ENCODE assay signal across 18 mouse cellular contexts in genomic region chr2:118701161-118701560, GRCm38 (mm10). TPM values are rescaled to one million over a fixed set of nuclear protein-coding genes. Genes with fewer than 3 reads are reported as not detected.
DNase-seq lines count a peak whose midpoint lies in the region; ATAC-seq and TF ChIP-seq lines count a peak whose summit lies in the region.
"Had no signal": no experiment of that assay in that cellular context is flagged by ENCODE, and none has a peak within 500 bp of the region (broad histone marks: within the 10 kb centered on the region; RNA-seq: fewer than 3 reads in every experiment).

No protein-coding gene starts in this region.

- no peak overlapping the region for H3K4me3 ChIP-seq in heart, embryonic 14.5 days (ENCODE audit: control insufficient read depth in 1 of 2, insufficient read depth in 1 of 2, low read depth in 1 of 2, low read length in 2 of 2)
- no peak overlapping the region for H3K4me3 ChIP-seq in midbrain, embryonic 11.5 days (ENCODE audit: low read depth, low read length)
- H3K4me3 ChIP-seq in midbrain, embryonic 15.5 days: no peak overlapping the region
- peak overlapping the region; percentile 34; the same call in 1 of the 2 replicates for H3K4me3 ChIP-seq in limb, embryonic 13.5 days
- H3K4me3 ChIP-seq in olfactory bulb, adult 2 months (ENCODE audit: insufficient read depth, low read depth, low read length): peak overlapping the region; percentile 29

- ATAC-seq in heart, embryonic 14.5 days (ENCODE audit: insufficient number of reproducible peaks, insufficient read depth, low FRiP score, low read depth): no peak
- ATAC-seq in midbrain, embryonic 11.5 days (ENCODE audit: low FRiP score): no peak
- ATAC-seq in midbrain, embryonic 15.5 days (replicated peaks): no peak
- ATAC-seq in limb, embryonic 13.5 days (ENCODE audit: low FRiP score, low read depth): no peak
- no peak for ATAC-seq in erythroblast, adult 5-6 weeks (replicated peaks; ENCODE audit: low FRiP score, poor library complexity, severe bottlenecking)
- ATAC-seq: CD4-positive, CD25-positive, alpha-beta regulatory T cell, adult 4 months had no signal

- no peaks in the 10 kb centered on the region for H3K9me3 ChIP-seq in heart, embryonic 14.5 days (ENCODE audit: control insufficient read depth, low read length)
- H3K9me3 ChIP-seq in midbrain, embryonic 11.5 days (ENCODE audit: control insufficient read depth, low read length): no peaks in the 10 kb centered on the region
- H3K9me3 ChIP-seq in midbrain, embryonic 15.5 days: no peaks in the 10 kb centered on the region
- no peaks in the 10 kb centered on the region for H3K9me3 ChIP-seq in limb, embryonic 13.5 days
- H3K9me3 ChIP-seq: embryonic facial prominence, embryonic 15.5 days had no signal

- no peak overlapping the region for H3K27ac ChIP-seq in heart, embryonic 14.5 days (replicated peaks in 1 of 2; ENCODE audit: control insufficient read depth in 1 of 2, insufficient read depth in 1 of 2, low read depth in 2 of 2, low read length in 2 of 2)
- no peak overlapping the region for H3K27ac ChIP-seq in midbrain, embryonic 11.5 days (ENCODE audit: low read depth, low read length)
- no peak overlapping the region for H3K27ac ChIP-seq in midbrain, embryonic 15.5 days
- H3K27ac ChIP-seq in limb, embryonic 13.5 days: no peak overlapping the region
- H3K27ac ChIP-seq in olfactory bulb, adult 2 months (ENCODE audit: insufficient read depth, low read depth, low read length): peak overlapping the region; percentile 74; the same call in 1 of the 2 replicates
- H3K27ac ChIP-seq: embryonic facial prominence, embryonic 15.5 days; liver, embryonic 14.5 days had no signal

- TF ChIP-seq POLR2A in olfactory bulb, adult 2 months (IDR thresholded peaks at IDR 0.05; ENCODE audit: insufficient read depth, low read depth, low read length): no peak

- no peak for TF ChIP-seq CTCF in olfactory bulb, adult 2 months (IDR thresholded peaks at IDR 0.05; ENCODE audit: insufficient read depth, low read depth, low read length)

- peaks cover 66% of the 10 kb centered on the region for H3K27me3 ChIP-seq in heart, embryonic 14.5 days (ENCODE audit: control insufficient read depth, insufficient read depth, low read length)
- H3K27me3 ChIP-seq in midbrain, embryonic 11.5 days (ENCODE audit: control insufficient read depth, insufficient read depth, low read length): peaks cover 86% of the 10 kb centered on the region
- H3K27me3 ChIP-seq in midbrain, embryonic 15.5 days (replicated peaks): peaks cover 90% of the 10 kb centered on the region
- H3K27me3 ChIP-seq in limb, embryonic 13.5 days: peaks cover 94% of the 10 kb centered on the region

- 13% methylated on average over 5 of the region's 5 CpGs for WGBS in heart, embryonic 14.5 days
- WGBS in midbrain, embryonic 11.5 days: 4% methylated on average over 5 of the region's 5 CpGs
- 4% methylated on average over 5 of the region's 5 CpGs for WGBS in midbrain, embryonic 15.5 days
- WGBS in limb, embryonic 13.5 days: 3% methylated on average over 5 of the region's 5 CpGs
- 24% methylated on average over 5 of the region's 5 CpGs for WGBS in olfactory bulb, adult 2 months

- no peak for DNase-seq in heart, adult 11 months
- DNase-seq in midbrain, embryonic 11.5 days (ENCODE audit: low spot score, missing footprints): peak; percentile 94
- DNase-seq: adrenal gland, postnatal 14 days; cerebellum, postnatal 25 days; kidney, postnatal 14 days; layer of hippocampus, adult 9-11 months; lung, postnatal 14 days; right cerebral cortex, postnatal 14 days had no signal

- no peaks in the 10 kb centered on the region for H3K36me3 ChIP-seq in heart, embryonic 14.5 days (ENCODE audit: control insufficient read depth, insufficient read depth, low read length)
- no peaks in the 10 kb centered on the region for H3K36me3 ChIP-seq in midbrain, embryonic 11.5 days (ENCODE audit: control insufficient read depth, insufficient read depth, low read length)
- no peaks in the 10 kb centered on the region for H3K36me3 ChIP-seq in midbrain, embryonic 15.5 days (replicated peaks)
- H3K36me3 ChIP-seq in limb, embryonic 13.5 days: no peaks in the 10 kb centered on the region
- H3K36me3 ChIP-seq: embryonic facial prominence, embryonic 15.5 days had no signal

- peaks cover 48 to 57% of the 10 kb centered on the region in 2 experiments for H3K4me1 ChIP-seq in heart, embryonic 14.5 days (ENCODE audit: control insufficient read depth in 2 of 2, insufficient read depth in 2 of 2, low read length in 2 of 2)
- peaks cover 18% of the 10 kb centered on the region for H3K4me1 ChIP-seq in midbrain, embryonic 11.5 days (ENCODE audit: control insufficient read depth, insufficient read depth, low read length)
- peaks cover 45% of the 10 kb centered on the region for H3K4me1 ChIP-seq in midbrain, embryonic 15.5 days
- H3K4me1 ChIP-seq in limb, embryonic 13.5 days: peaks cover 50% of the 10 kb centered on the region
- peaks cover 60% of the 10 kb centered on the region for H3K4me1 ChIP-seq in olfactory bulb, adult 2 months (ENCODE audit: control insufficient read depth, insufficient read depth, low read length)

- peak overlapping the region; percentile 61 for H3K4me2 ChIP-seq in heart, embryonic 14.5 days (ENCODE audit: low read length)
- no peak overlapping the region; the same call in 1 of the 2 replicates for H3K4me2 ChIP-seq in midbrain, embryonic 11.5 days
- H3K4me2 ChIP-seq in midbrain, embryonic 15.5 days: no peak overlapping the region
- H3K4me2 ChIP-seq in limb, embryonic 13.5 days (replicated peaks): peak overlapping the region; percentile 57; the same call in 1 of the 2 replicates

- H3K9ac ChIP-seq in heart, embryonic 14.5 days (ENCODE audit: low read length): no peak overlapping the region
- no peak overlapping the region for H3K9ac ChIP-seq in midbrain, embryonic 11.5 days (ENCODE audit: low read length)
- H3K9ac ChIP-seq in midbrain, embryonic 15.5 days: no peak overlapping the region
- H3K9ac ChIP-seq in limb, embryonic 13.5 days: no peak overlapping the region
- H3K9ac ChIP-seq: liver, embryonic 14.5 days had no signal

RNA-seq across cellular contexts. Expression of gene Ankrd63, which starts 2.6 kb away (rescaled TPM):
- polyA plus RNA-seq in heart, embryonic 14.5 days (2014; fragmentation: Nextera tagmentation; extraction: Ambion mirVana): 2.1 and 3.0 TPM in 2 replicates
- not detected in 2 replicates for polyA plus RNA-seq in midbrain, embryonic 11.5 days (2014; fragmentation: Nextera tagmentation; extraction: Ambion mirVana)
- polyA plus RNA-seq in midbrain, embryonic 15.5 days (2015; fragmentation: Nextera tagmentation; extraction: Ambion mirVana): not detected in 2 replicates
- 0.05 TPM in 1 of 2 replicates, not detected in the other for polyA plus RNA-seq in limb, embryonic 13.5 days (2015; fragmentation: Nextera tagmentation; extraction: Ambion mirVana)
- polyA plus RNA-seq in olfactory bulb, adult 2 months (2012; ENCODE audit: insufficient read depth, insufficient read length, low replicate concordance, missing spikeins): not detected in 2 replicates
- 0.19 TPM in 1 of 2 replicates, not detected in the other for total RNA-seq in erythroblast, adult 5-6 weeks (2015; ENCODE audit: low replicate concordance)
- total RNA-seq in erythroblast, adult 5-6 weeks (2017; ENCODE audit: low replicate concordance): 0.14 TPM in 1 of 2 replicates, not detected in the other
- polyA plus RNA-seq: CD4-positive, CD25-positive, alpha-beta regulatory T cell, adult 4 months; inflammation-experienced regulatory T-cells, adult 6 months; thymus, postnatal 0 days had no signal

RNA-seq across cellular contexts. Expression of gene Plcb2, which starts 27.1 kb away (rescaled TPM):
- 2.0 and 2.6 TPM in 2 replicates for polyA plus RNA-seq in heart, embryonic 14.5 days (2014; fragmentation: Nextera tagmentation; extraction: Ambion mirVana)
- polyA plus RNA-seq in midbrain, embryonic 11.5 days (2014; fragmentation: Nextera tagmentation; extraction: Ambion mirVana): 0.20 and 0.33 TPM in 2 replicates
- polyA plus RNA-seq in midbrain, embryonic 15.5 days (2015; fragmentation: Nextera tagmentation; extraction: Ambion mirVana): 0.43 and 0.71 TPM in 2 replicates
- polyA plus RNA-seq in limb, embryonic 13.5 days (2015; fragmentation: Nextera tagmentation; extraction: Ambion mirVana): 0.28 and 0.46 TPM in 2 replicates
- not detected in 2 replicates for polyA plus RNA-seq in olfactory bulb, adult 2 months (2012; ENCODE audit: insufficient read depth, insufficient read length, low replicate concordance, missing spikeins)
- 30.7 and 38.9 TPM in 2 replicates for total RNA-seq in erythroblast, adult 5-6 weeks (2015; ENCODE audit: low replicate concordance)
- total RNA-seq in erythroblast, adult 5-6 weeks (2017; ENCODE audit: low replicate concordance): 13.7 and 17.6 TPM in 2 replicates

RNA-seq across cellular contexts. Expression of gene Pak6, which starts 38.1 kb away (rescaled TPM):
- 8.3 and 8.6 TPM in 2 replicates for polyA plus RNA-seq in heart, embryonic 14.5 days (2014; fragmentation: Nextera tagmentation; extraction: Ambion mirVana)
- 1.2 and 1.4 TPM in 2 replicates for polyA plus RNA-seq in midbrain, embryonic 11.5 days (2014; fragmentation: Nextera tagmentation; extraction: Ambion mirVana)
- 67.8 and 69.1 TPM in 2 replicates for polyA plus RNA-seq in midbrain, embryonic 15.5 days (2015; fragmentation: Nextera tagmentation; extraction: Ambion mirVana)
- 1.8 and 3.3 TPM in 2 replicates for polyA plus RNA-seq in limb, embryonic 13.5 days (2015; fragmentation: Nextera tagmentation; extraction: Ambion mirVana)
- not detected in 2 replicates for polyA plus RNA-seq in olfactory bulb, adult 2 months (2012; ENCODE audit: insufficient read depth, insufficient read length, low replicate concordance, missing spikeins)
- not detected in 2 replicates for total RNA-seq in erythroblast, adult 5-6 weeks (2015; ENCODE audit: low replicate concordance)
- 0.77 TPM in 1 of 2 replicates, not detected in the other for total RNA-seq in erythroblast, adult 5-6 weeks (2017; ENCODE audit: low replicate concordance)

RNA-seq across cellular contexts. Expression of gene Inafm2, which starts 44.4 kb away (rescaled TPM):
- polyA plus RNA-seq in heart, embryonic 14.5 days (2014; fragmentation: Nextera tagmentation; extraction: Ambion mirVana): 64.4 and 68.0 TPM in 2 replicates
- 36.0 and 39.9 TPM in 2 replicates for polyA plus RNA-seq in midbrain, embryonic 11.5 days (2014; fragmentation: Nextera tagmentation; extraction: Ambion mirVana)
- 20.5 and 21.6 TPM in 2 replicates for polyA plus RNA-seq in midbrain, embryonic 15.5 days (2015; fragmentation: Nextera tagmentation; extraction: Ambion mirVana)
- 19.4 and 21.1 TPM in 2 replicates for polyA plus RNA-seq in limb, embryonic 13.5 days (2015; fragmentation: Nextera tagmentation; extraction: Ambion mirVana)
- polyA plus RNA-seq in olfactory bulb, adult 2 months (2012; ENCODE audit: insufficient read depth, insufficient read length, low replicate concordance, missing spikeins): not detected in 2 replicates
- total RNA-seq in erythroblast, adult 5-6 weeks (2015; ENCODE audit: low replicate concordance): 6.5 and 10.4 TPM in 2 replicates
- 3.5 and 4.6 TPM in 2 replicates for total RNA-seq in erythroblast, adult 5-6 weeks (2017; ENCODE audit: low replicate concordance)

Comparison
In these comparisons a context has a peak if more than half of its experiments do, and no peak if none do; other contexts are left out.
1. H3K4me2 ChIP-seq: peak in heart, embryonic 14.5 days (single experiment) and limb, embryonic 13.5 days (single experiment); none in midbrain, embryonic 11.5 days (single experiment) and midbrain, embryonic 15.5 days (single experiment).
2. H3K4me3 ChIP-seq: peak in limb, embryonic 13.5 days (single experiment) and olfactory bulb, adult 2 months (single experiment); none in heart, embryonic 14.5 days (0 of 2), midbrain, embryonic 11.5 days (single experiment) and midbrain, embryonic 15.5 days (single experiment).